Mouse (Mus musculus): ENCODE data around the gene Sephs2. TPM values are rescaled to one million over a fixed set of nuclear protein-coding genes. Genes with fewer than 3 reads are reported as not detected.

The Sephs2 gene
- polyA plus RNA-seq, 1 experiment from 2014 or later = 712 TPM

- Histone ChIP-seq H3K27me3 (ENCODE audit: insufficient read depth, low read length) (no peaks in the 10 kb centered on the region), H3K36me3 (replicated peaks; ENCODE audit: insufficient read depth, low read length) (peaks cover 18% of the 10 kb centered on the region), H3K4me1 (ENCODE audit: insufficient read depth) (peaks cover 16% of the 10 kb centered on the region), H3K27ac (ENCODE audit: low read depth) (peak overlapping the region; percentile 95), H3K9ac (replicated peaks) (peak overlapping the region; percentile 93), H3K4me2 (ENCODE audit: low read depth, low read length) (peak overlapping the region; percentile 94), H3K9me3 (ENCODE audit: low read length) (no peaks in the 10 kb centered on the region), H3K4me3 (ENCODE audit: low read depth, low read length) (peak overlapping the region; percentile 99)
- under 1% methylated on average over 27 of the region's 27 CpGs for WGBS (ENCODE audit: insufficient replicate concordance)
- ATAC-seq = peak; percentile 35
- 0 out of 2 replicates have a peak, but pooled peaks have one; percentile 9 for TF ChIP-seq CTCF (IDR thresholded peaks at IDR 0.05; ENCODE audit: low read depth)
- TF ChIP-seq EP300 (IDR thresholded peaks at IDR 0.05; ENCODE audit: low read depth) = no peak
- DNase-seq = no peak
Observed at GRCm38 (mm10) chr7:127233368-127233749, 40.5 kb downstream of the Sephs2 start.

GRCm38 (mm10) chr7:127232622-127233367, 41.1 kb downstream of the Sephs2 start, which contains the start of the genes Zfp553 and Sept1:
Zfp553 (plus strand) TSS chr7:127233061.
Sept1 (minus strand) TSS chr7:127233130.
- TF ChIP-seq EP300 (IDR thresholded peaks at IDR 0.05; ENCODE audit: low read depth) = no peak
- TF ChIP-seq CTCF (IDR thresholded peaks at IDR 0.05; ENCODE audit: low read depth) = no peak
- Histone ChIP-seq H3K36me3 (replicated peaks; ENCODE audit: insufficient read depth, low read length) (peaks cover 18% of the 10 kb centered on the region), H3K9me3 (ENCODE audit: low read length) (no peaks in the 10 kb centered on the region), H3K4me1 (ENCODE audit: insufficient read depth) (peaks cover 17% of the 10 kb centered on the region), H3K9ac (replicated peaks) (peak within 1 kb of the TSS; percentile 93), H3K27ac (ENCODE audit: low read depth) (peak within 1 kb of the TSS; percentile 95), H3K4me3 (ENCODE audit: low read depth, low read length) (peak within 1 kb of the TSS; percentile 99), H3K4me2 (ENCODE audit: low read depth, low read length) (peak within 1 kb of the TSS; percentile 94), H3K27me3 (ENCODE audit: insufficient read depth, low read length) (no peaks in the 10 kb centered on the region)
- 2% methylated on average over 59 of the region's 64 CpGs for WGBS (ENCODE audit: insufficient replicate concordance)
- ATAC-seq (peak; percentile 90), DNase-seq (peak; percentile 90)

- no peak for ATAC-seq
- Histone ChIP-seq H3K4me1 (ENCODE audit: insufficient read depth) (peaks cover 21% of the 10 kb centered on the region), H3K4me2 (ENCODE audit: low read depth, low read length) (peak overlapping the region; percentile 94), H3K9me3 (ENCODE audit: low read length) (no peaks in the 10 kb centered on the region), H3K9ac (replicated peaks) (peak overlapping the region; percentile 93), H3K27me3 (ENCODE audit: insufficient read depth, low read length) (no peaks in the 10 kb centered on the region), H3K27ac (ENCODE audit: low read depth) (peak overlapping the region; percentile 95), H3K36me3 (replicated peaks; ENCODE audit: insufficient read depth, low read length) (peaks cover 18% of the 10 kb centered on the region), H3K4me3 (ENCODE audit: low read depth, low read length) (peak overlapping the region; percentile 99)
- no peak for TF ChIP-seq EP300 (IDR thresholded peaks at IDR 0.05; ENCODE audit: low read depth)
- WGBS (ENCODE audit: insufficient replicate concordance) = 6% methylated on average over 20 of the region's 20 CpGs
- DNase-seq = no peak
Observed at GRCm38 (mm10) chr7:127231826-127232621, 41.8 kb downstream of the Sephs2 start.

GRCm38 (mm10) chr7:127231376-127231775, 42.5 kb downstream of the Sephs2 start:
- Histone ChIP-seq H3K4me1 (ENCODE audit: insufficient read depth) (peaks cover 21% of the 10 kb centered on the region), H3K9ac (replicated peaks) (no peak overlapping the region), H3K36me3 (replicated peaks; ENCODE audit: insufficient read depth, low read length) (peaks cover 12% of the 10 kb centered on the region), H3K27me3 (ENCODE audit: insufficient read depth, low read length) (no peaks in the 10 kb centered on the region), H3K9me3 (ENCODE audit: low read length) (no peaks in the 10 kb centered on the region), H3K27ac (ENCODE audit: low read depth) (no peak overlapping the region), H3K4me2 (ENCODE audit: low read depth, low read length) (peak overlapping the region; percentile 94), H3K4me3 (ENCODE audit: low read depth, low read length) (peak overlapping the region; percentile 99; the same call in 1 of the 2 replicates)
- WGBS (ENCODE audit: insufficient replicate concordance) = 56% methylated on average over 3 of the region's 3 CpGs
- ATAC-seq (no peak), DNase-seq (no peak)
- no peak for TF ChIP-seq EP300 (IDR thresholded peaks at IDR 0.05; ENCODE audit: low read depth)
- no peak for TF ChIP-seq CTCF (IDR thresholded peaks at IDR 0.05; ENCODE audit: low read depth)

GRCm38 (mm10) chr7:127228615-127229303, 45.1 kb downstream of the Sephs2 start:
- Histone ChIP-seq H3K27ac (ENCODE audit: low read depth) (peak overlapping the region; percentile 65), H3K4me1 (ENCODE audit: insufficient read depth) (peaks cover 42% of the 10 kb centered on the region), H3K4me3 (ENCODE audit: low read depth, low read length) (no peak overlapping the region), H3K4me2 (ENCODE audit: low read depth, low read length) (no peak overlapping the region), H3K9ac (replicated peaks) (no peak overlapping the region), H3K9me3 (ENCODE audit: low read length) (no peaks in the 10 kb centered on the region), H3K27me3 (ENCODE audit: insufficient read depth, low read length) (no peaks in the 10 kb centered on the region), H3K36me3 (replicated peaks; ENCODE audit: insufficient read depth, low read length) (peaks cover 3% of the 10 kb centered on the region)
- WGBS (ENCODE audit: insufficient replicate concordance) = 44% methylated on average over 4 of the region's 4 CpGs
- ATAC-seq (peak; percentile 37), DNase-seq (peak; percentile 91)
- TF ChIP-seq EP300 (IDR thresholded peaks at IDR 0.05; ENCODE audit: low read depth) (no peak; the same call in 1 of the 2 replicates), CTCF (IDR thresholded peaks at IDR 0.05; ENCODE audit: low read depth) (peak; percentile 91)

Data from liver, postnatal 0 days (tissue).